Mouse (Mus musculus): Measurements from ENCODE around the gene Kpna2.

DNA sequence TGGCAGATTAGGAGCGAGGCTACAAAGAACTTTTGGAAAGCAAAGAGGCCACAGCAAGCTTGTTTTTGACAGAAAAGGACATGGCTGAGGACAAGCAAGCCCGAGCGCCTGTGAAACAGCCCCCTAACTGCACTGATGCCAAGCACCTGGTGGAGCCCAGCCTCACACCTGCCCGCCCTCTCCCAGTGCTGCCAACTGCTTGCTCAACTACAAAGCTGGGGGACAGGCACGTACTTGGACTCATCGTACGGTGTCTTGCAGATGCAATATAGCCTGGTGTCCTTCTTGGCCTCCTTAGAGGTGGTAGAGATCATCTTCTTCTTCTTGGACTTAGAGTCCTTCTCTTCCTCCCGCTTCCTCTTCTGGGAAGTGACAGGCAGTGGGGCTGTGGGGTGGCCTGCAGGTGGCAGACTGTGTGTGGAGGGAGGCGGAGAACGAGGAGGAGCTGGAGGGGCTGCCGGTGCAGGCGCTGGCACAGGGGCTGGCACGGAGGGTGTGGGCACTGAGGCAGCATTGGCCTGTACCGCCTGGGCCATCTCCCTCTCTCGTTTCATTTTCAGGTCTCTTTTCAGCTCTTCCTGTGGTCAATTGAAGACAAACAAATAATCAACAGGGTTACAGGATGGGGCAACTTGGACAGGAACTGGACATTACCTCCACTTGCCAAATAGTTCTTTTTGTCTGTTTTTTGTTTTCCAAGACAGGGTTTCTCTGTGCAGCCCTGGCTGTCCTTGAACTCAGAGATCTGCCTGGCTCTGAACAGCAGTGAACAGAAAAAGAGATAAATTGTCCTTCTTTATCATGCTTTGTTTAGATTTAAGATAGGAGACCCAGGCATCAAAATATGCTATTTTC is 47.7 kb upstream of the Kpna2 start:
- TF ChIP-seq CTCF (IDR thresholded peaks at IDR 0.05; ENCODE audit: control insufficient read depth, insufficient read depth, insufficient read length), result no peak
- no peak for TF ChIP-seq USF1 (IDR thresholded peaks at IDR 0.05; ENCODE audit: low read depth)
- TF ChIP-seq MAX (IDR thresholded peaks at IDR 0.05), result no peak

Data from C2C12 (cell line).